Mouse (Mus musculus) midbrain, embryonic 13.5 days (tissue): ENCODE data around the gene Pfn3. TPM values are rescaled to one million over a fixed set of nuclear protein-coding genes. Genes with fewer than 3 reads are reported as not detected.

Experiments used
- ATAC-seq: fragments of 200-750 bp; cut with Nextera tagmentation; 2 replicates; pipeline ENCODE4 v1.8.0; 2017; ENCODE audit warnings: mild to moderate bottlenecking, moderate TSS enrichment, moderate library complexity
- H3K27ac ChIP-seq: fragments of 300-500 bp; sonication (generic); 2 replicates; pipeline ENCODE4 v1.5.1; 2015; ENCODE audit warnings: inconsistent platforms, mild to moderate bottlenecking, moderate library complexity
- H3K27me3 ChIP-seq: fragments of 300-500 bp; sonication (generic); 2 replicates; pipeline ENCODE4 v1.6.1; 2015; ENCODE audit warnings: mild to moderate bottlenecking, inconsistent platforms
- H3K36me3 ChIP-seq: fragments of 300-500 bp; sonication (generic); 2 replicates; pipeline ENCODE4 v1.6.1; 2015; ENCODE audit warnings: mild to moderate bottlenecking, inconsistent platforms
- H3K4me1 ChIP-seq: fragments of 300-500 bp; sonication (generic); replicated peaks from 2 replicates; pipeline ENCODE4 v1.6.1; 2015; ENCODE audit warnings: inconsistent platforms
- H3K4me2 ChIP-seq: fragments of 300-500 bp; sonication (generic); replicated peaks from 2 replicates; pipeline ENCODE4 v1.6.1; 2015; ENCODE audit warnings: moderate library complexity, mild to moderate bottlenecking, inconsistent platforms
- H3K4me3 ChIP-seq: fragments of 300-500 bp; sonication (generic); replicated peaks from 2 replicates; pipeline ENCODE4 v1.5.1; 2015; ENCODE audit warnings: mild to moderate bottlenecking, inconsistent platforms
- H3K9ac ChIP-seq: fragments of 300-500 bp; sonication (generic); replicated peaks from 2 replicates; pipeline ENCODE4 v1.6.1; 2015; ENCODE audit warnings: mild to moderate bottlenecking, inconsistent platforms
- H3K9me3 ChIP-seq: fragments of 300-500 bp; sonication (generic); 2 replicates; pipeline ENCODE4 v1.6.1; 2016; ENCODE audit warnings: mild to moderate bottlenecking, inconsistent platforms
- WGBS: fragments of 180-500 bp; shearing (Covaris S2); methylation state at CpG from one replicate; pipeline ENCODE4 v1.1.7; 2015; 5-methylcytosine and 5-hydroxymethylcytosine counted together
- polyA plus RNA-seq: library from polyadenylated mRNA; unstranded; fragments of >200 nt; fragmentation: Nextera tagmentation; extraction: Ambion mirVana; gene quantifications from 2 replicates; pipeline ENCODE4 v1.2.1, GENCODE M21; 2015

Gene Pfn3
- polyA plus RNA-seq, 1 experiment from 2014 or later = not detected

DNA sequence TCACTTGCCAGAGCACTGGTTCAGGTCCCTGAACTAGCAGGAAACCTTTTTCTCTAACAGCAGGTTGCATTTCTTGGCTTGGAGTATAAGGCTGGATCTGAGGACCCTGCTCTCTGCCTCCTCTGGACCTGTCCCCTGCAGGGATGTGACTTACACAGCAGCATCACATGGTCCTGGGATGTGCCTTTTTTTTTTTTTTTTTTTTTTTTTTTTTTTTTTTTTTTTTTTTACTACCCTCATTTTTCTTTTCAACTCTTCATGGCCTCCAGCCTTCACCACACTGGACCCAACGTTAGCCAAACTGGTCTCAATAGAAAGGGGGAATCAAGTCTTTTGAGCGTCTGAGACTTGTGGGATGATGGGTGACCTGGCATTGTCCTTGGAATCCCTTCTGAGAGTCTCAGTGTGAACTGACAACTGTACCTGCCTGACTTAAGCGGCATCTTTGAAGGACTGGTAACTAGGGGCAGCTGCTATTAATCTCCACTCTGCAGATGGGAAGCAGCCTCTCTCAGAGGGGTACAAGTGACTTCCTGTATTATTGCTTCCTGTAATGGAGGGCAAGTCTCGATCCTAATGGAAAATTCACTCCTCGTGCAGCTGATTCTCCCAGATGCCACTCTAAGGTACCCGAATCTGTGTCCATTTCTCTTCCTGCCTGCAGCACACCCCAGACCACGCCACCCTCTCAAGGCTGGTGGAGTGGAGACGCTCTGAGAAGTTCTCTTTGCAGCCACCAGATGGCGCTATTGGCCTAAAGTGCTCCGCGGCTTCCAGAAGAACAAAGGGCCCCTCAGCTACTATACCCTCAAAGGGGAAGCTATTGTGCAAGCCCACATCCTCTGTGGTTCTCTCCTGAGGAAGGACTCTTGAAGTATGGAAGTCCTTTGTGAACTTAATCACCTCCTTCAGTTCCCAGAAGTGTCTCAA, 9.9 kb downstream of the Pfn3 start:
- peak overlapping the region; percentile 29; the same call in 1 of the 2 replicates for H3K4me2 ChIP-seq
- H3K9me3 ChIP-seq = no peaks in the 10 kb centered on the region
- H3K36me3 ChIP-seq = no peaks in the 10 kb centered on the region
- no peak overlapping the region for H3K4me3 ChIP-seq
- H3K9ac ChIP-seq = peak overlapping the region; percentile 54
- peaks cover 6% of the 10 kb centered on the region; the same call in 1 of the 2 replicates for H3K27me3 ChIP-seq
- H3K4me1 ChIP-seq = peaks cover 10% of the 10 kb centered on the region
- WGBS = 19% methylated on average over 11 of the region's 11 CpGs
- peak; percentile 92 for ATAC-seq
- H3K27ac ChIP-seq = peak overlapping the region; percentile 85

GRCm38 (mm10) chr13:55403935-55404852, 10.8 kb downstream of the Pfn3 start:
- Histone ChIP-seq H3K4me1 (peaks cover 10% of the 10 kb centered on the region), H3K4me2 (no peak overlapping the region), H3K9ac (no peak overlapping the region), H3K36me3 (no peaks in the 10 kb centered on the region), H3K4me3 (no peak overlapping the region), H3K27me3 (peaks cover 6% of the 10 kb centered on the region; the same call in 1 of the 2 replicates), H3K27ac (no peak overlapping the region), H3K9me3 (no peaks in the 10 kb centered on the region)
- ATAC-seq = no peak
- WGBS = 69% methylated on average over 15 of the region's 15 CpGs

GRCm38 (mm10) chr13:55403266-55403665, 11.8 kb downstream of the Pfn3 start:
- Histone ChIP-seq H3K36me3 (no peaks in the 10 kb centered on the region), H3K27ac (no peak overlapping the region), H3K9ac (no peak overlapping the region), H3K4me1 (peaks cover 10% of the 10 kb centered on the region), H3K4me3 (no peak overlapping the region), H3K27me3 (peaks cover 6% of the 10 kb centered on the region; the same call in 1 of the 2 replicates), H3K4me2 (no peak overlapping the region), H3K9me3 (no peaks in the 10 kb centered on the region)
- ATAC-seq = no peak
- WGBS = 60% methylated on average over 7 of the region's 7 CpGs

- 0 out of 2 replicates have a peak, but pooled peaks cover 4% of the 10 kb centered on the region for H3K4me1 ChIP-seq
- no peak overlapping the region for H3K9ac ChIP-seq
- H3K4me3 ChIP-seq = no peak overlapping the region
- no peaks in the 10 kb centered on the region for H3K36me3 ChIP-seq
- H3K9me3 ChIP-seq = no peaks in the 10 kb centered on the region
- 97% methylated on average over 1 of the region's 1 CpGs for WGBS
- H3K4me2 ChIP-seq = no peak overlapping the region
- no peak for ATAC-seq
- no peak overlapping the region for H3K27ac ChIP-seq
- H3K27me3 ChIP-seq = peaks cover 6% of the 10 kb centered on the region; the same call in 1 of the 2 replicates
Observed at GRCm38 (mm10) chr13:55400039-55400346, 15.0 kb downstream of the Pfn3 start.

DNA sequence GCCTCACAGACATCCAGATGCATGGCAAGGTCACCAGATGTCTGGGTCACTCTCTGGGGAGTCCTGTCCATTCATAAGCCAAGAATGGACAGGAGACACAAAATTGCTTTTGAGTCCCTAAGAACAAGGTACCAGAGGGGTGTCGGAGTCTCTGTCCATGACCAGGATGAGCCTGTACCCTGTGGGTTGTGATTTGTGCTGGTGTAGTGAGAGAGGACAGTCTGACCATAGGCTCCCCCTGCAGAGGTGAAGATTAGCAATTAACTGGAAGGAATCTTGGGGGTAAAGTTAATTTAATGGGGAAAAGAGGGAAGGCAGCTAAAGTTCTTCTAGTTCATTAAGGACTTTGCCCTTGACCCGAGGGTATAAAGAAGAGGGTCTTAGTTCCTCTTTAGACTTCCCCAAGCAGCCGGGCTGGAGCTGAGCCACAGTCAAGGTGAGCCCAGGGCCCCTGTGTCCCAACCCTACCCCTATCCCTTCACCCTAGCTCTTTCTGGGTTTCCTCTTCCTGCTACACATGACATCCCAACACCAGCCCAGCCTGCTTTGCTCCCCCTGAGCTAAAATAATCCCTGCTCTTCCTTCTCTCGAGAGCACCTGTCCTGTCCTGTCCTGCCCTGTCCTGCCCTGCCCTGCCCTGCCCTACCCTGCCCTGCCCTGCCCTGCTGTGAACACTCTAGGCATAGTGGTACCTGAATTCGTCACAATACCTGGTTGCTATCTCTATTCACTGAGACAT, 15.6 kb downstream of the Pfn3 start:
- no peaks in the 10 kb centered on the region for H3K9me3 ChIP-seq
- no peak overlapping the region for H3K27ac ChIP-seq
- no peak for ATAC-seq
- H3K9ac ChIP-seq = no peak overlapping the region
- H3K4me2 ChIP-seq = no peak overlapping the region
- H3K27me3 ChIP-seq = peaks cover 3% of the 10 kb centered on the region; the same call in 1 of the 2 replicates
- 60% methylated on average over 5 of the region's 5 CpGs for WGBS
- H3K4me1 ChIP-seq = 0 out of 2 replicates have a peak, but pooled peaks cover 4% of the 10 kb centered on the region
- no peaks in the 10 kb centered on the region for H3K36me3 ChIP-seq
- no peak overlapping the region for H3K4me3 ChIP-seq

GRCm38 (mm10) chr13:55398088-55398487, 16.9 kb downstream of the Pfn3 start, which contains the start of gene Slc34a1:
Gene Slc34a1, plus strand, starts transcription at chr13:55398187.
- H3K4me1 ChIP-seq = no peaks in the 10 kb centered on the region
- H3K36me3 ChIP-seq = no peaks in the 10 kb centered on the region
- ATAC-seq = no peak
- 100% methylated on average over 1 of the region's 1 CpGs for WGBS
- no peaks in the 10 kb centered on the region for H3K9me3 ChIP-seq
- H3K4me2 ChIP-seq = no peak within 1 kb of the TSS
- peaks cover 3% of the 10 kb centered on the region; the same call in 1 of the 2 replicates for H3K27me3 ChIP-seq
- H3K4me3 ChIP-seq = no peak within 1 kb of the TSS
- H3K27ac ChIP-seq = no peak within 1 kb of the TSS
- H3K9ac ChIP-seq = no peak within 1 kb of the TSS

DNA sequence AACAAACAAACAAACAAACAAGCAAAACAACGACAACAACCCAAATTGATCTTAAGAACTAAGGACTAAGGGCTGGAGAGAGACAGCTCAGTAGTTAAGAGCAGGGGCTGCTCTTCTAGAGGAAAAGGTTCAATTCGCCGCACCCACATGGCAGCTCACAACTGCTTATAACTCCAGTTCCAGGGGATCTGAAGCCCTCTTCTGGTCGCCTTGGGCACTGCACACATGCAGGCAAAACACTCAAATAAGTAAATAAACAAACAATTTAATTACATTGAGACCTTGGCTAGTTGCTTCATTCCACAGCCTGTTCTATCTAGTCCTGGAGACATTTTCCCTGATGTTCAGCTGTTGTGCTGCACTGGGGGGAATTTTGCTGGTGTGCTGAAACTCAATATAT, 22.1 kb downstream of the Pfn3 start:
- WGBS = 83% methylated on average over 4 of the region's 4 CpGs
- Histone ChIP-seq H3K36me3 (no peaks in the 10 kb centered on the region), H3K9ac (no peak overlapping the region), H3K4me3 (no peak overlapping the region), H3K9me3 (no peaks in the 10 kb centered on the region), H3K4me1 (no peaks in the 10 kb centered on the region), H3K27ac (no peak overlapping the region), H3K27me3 (no peaks in the 10 kb centered on the region; the same call in 1 of the 2 replicates), H3K4me2 (no peak overlapping the region)
- ATAC-seq = no peak

- 92% methylated on average over 1 of the region's 1 CpGs for WGBS
- ATAC-seq = no peak
- H3K36me3 ChIP-seq = no peaks in the 10 kb centered on the region
- no peak overlapping the region for H3K27ac ChIP-seq
- H3K9me3 ChIP-seq = no peaks in the 10 kb centered on the region
- no peak overlapping the region for H3K4me2 ChIP-seq
- H3K4me3 ChIP-seq = no peak overlapping the region
- no peak overlapping the region for H3K9ac ChIP-seq
- no peaks in the 10 kb centered on the region for H3K27me3 ChIP-seq
- no peaks in the 10 kb centered on the region for H3K4me1 ChIP-seq
Observed at GRCm38 (mm10) chr13:55391626-55392029, 23.4 kb downstream of the Pfn3 start.

GRCm38 (mm10) chr13:55390644-55391043, 24.4 kb downstream of the Pfn3 start:
- WGBS = 84% methylated on average over 3 of the region's 3 CpGs
- Histone ChIP-seq H3K4me2 (no peak overlapping the region), H3K36me3 (no peaks in the 10 kb centered on the region), H3K4me3 (no peak overlapping the region), H3K27ac (no peak overlapping the region), H3K9me3 (no peaks in the 10 kb centered on the region), H3K4me1 (no peaks in the 10 kb centered on the region), H3K27me3 (no peaks in the 10 kb centered on the region), H3K9ac (no peak overlapping the region)
- ATAC-seq = no peak

DNA sequence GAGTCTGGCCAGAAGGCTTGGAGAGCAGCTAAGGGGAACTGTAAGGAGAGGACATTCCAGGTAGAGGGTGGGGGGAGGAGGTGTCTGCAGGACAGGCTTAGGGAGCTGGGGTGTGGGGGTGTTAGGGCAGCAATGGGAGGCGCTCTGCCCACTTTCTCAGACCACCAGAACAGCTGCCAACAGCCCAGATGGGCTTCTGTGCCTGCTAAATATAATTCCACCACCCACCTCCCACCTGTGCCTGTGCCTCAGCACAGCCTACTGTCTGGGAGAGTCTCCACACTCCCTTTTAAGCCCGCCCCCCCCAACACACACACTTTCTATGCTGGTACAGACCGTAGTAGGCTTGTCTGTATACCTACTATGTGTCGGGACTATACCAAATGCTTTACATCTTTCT, 33.2 kb downstream of the Pfn3 start:
- no peak overlapping the region for H3K4me2 ChIP-seq
- WGBS = 83% methylated on average over 4 of the region's 4 CpGs
- H3K27me3 ChIP-seq = peaks cover 63% of the 10 kb centered on the region
- no peaks in the 10 kb centered on the region for H3K36me3 ChIP-seq
- H3K4me1 ChIP-seq = peaks cover 3% of the 10 kb centered on the region; the same call in 1 of the 2 replicates
- H3K27ac ChIP-seq = no peak overlapping the region
- no peaks in the 10 kb centered on the region for H3K9me3 ChIP-seq
- no peak overlapping the region for H3K9ac ChIP-seq
- H3K4me3 ChIP-seq = no peak overlapping the region
- ATAC-seq = no peak

DNA sequence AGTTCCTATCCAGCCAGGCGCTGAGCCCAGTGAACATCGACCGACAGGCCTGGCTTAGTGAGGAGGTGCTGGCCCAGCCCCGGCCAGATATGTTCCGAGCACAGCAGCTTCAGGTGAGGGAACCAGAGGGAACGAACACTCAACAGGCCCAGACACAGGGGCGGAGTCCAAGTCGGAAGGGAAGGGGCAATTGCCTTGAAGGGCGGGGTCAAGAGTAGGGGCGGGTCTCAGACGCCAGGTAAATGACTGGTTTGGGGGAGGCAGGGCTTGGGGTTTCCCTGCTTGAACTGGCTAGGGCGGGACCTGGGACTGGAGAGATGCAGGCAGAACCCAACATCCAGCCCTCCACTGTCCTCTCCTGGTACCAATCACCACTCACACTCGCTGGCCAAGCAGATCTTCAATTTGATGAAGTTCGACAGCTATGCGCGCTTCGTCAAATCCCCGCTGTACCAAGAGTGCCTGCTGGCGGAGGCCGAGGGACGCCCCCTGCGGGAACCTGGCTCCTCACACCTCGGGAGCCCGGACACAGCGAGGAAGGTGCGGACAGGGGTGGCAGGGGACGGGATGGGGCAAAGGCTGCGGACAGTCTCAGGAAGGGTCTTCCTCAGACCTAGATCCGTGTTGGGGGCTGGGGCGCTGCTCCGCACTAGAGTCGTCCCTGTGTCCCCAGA, 36.0 kb downstream of the Pfn3 start:
- Histone ChIP-seq H3K9ac (no peak overlapping the region), H3K4me2 (0 out of 2 replicates have a peak overlapping the region, but pooled peaks have one; percentile 5), H3K4me3 (no peak overlapping the region), H3K27me3 (peaks cover 83% of the 10 kb centered on the region), H3K36me3 (no peaks in the 10 kb centered on the region), H3K9me3 (no peaks in the 10 kb centered on the region), H3K27ac (no peak overlapping the region), H3K4me1 (peaks cover 3% of the 10 kb centered on the region; the same call in 1 of the 2 replicates)
- ATAC-seq = no peak
- 5% methylated on average over 32 of the region's 32 CpGs for WGBS
